Mouse (Mus musculus) liver, embryonic 13.5 days (tissue): ENCODE results near the gene Ankrd50. TPM values are rescaled to one million over a fixed set of nuclear protein-coding genes. Genes with fewer than 3 reads are reported as not detected.

ENCODE experiments used
- ATAC-seq: fragments of 200-750 bp; cut with Nextera tagmentation; 2 replicates; pipeline ENCODE4 v1.8.0; 2017; ENCODE audit warnings: low read depth, mild to moderate bottlenecking, moderate number of reproducible peaks, moderate library complexity
- DNase-seq: peaks from one replicate; pipeline ENCODE4 v3.0.0; 2022
- H3K27ac ChIP-seq: fragments of 300-500 bp; sonication (generic); 2 replicates; pipeline ENCODE4 v1.5.1; 2015; ENCODE audit warnings: moderate library complexity, mild to moderate bottlenecking, inconsistent platforms
- H3K27me3 ChIP-seq: fragments of 300-500 bp; sonication (generic); 2 replicates; pipeline ENCODE4 v1.6.1; 2015; ENCODE audit warnings: mild to moderate bottlenecking, inconsistent platforms
- H3K36me3 ChIP-seq: fragments of 300-500 bp; sonication (generic); 2 replicates; pipeline ENCODE4 v1.6.1; 2015; ENCODE audit warnings: mild to moderate bottlenecking, inconsistent platforms
- H3K4me1 ChIP-seq: fragments of 300-500 bp; sonication (generic); replicated peaks from 2 replicates; pipeline ENCODE4 v1.6.1; 2015; ENCODE audit warnings: inconsistent platforms
- H3K4me2 ChIP-seq: fragments of 300-500 bp; sonication (generic); 2 replicates; pipeline ENCODE4 v1.6.1; 2015; ENCODE audit warnings: inconsistent platforms, mild to moderate bottlenecking, moderate library complexity
- H3K4me3 ChIP-seq: fragments of 300-500 bp; sonication (generic); replicated peaks from 2 replicates; pipeline ENCODE4 v1.5.1; 2015; ENCODE audit warnings: mild to moderate bottlenecking, inconsistent platforms
- H3K9ac ChIP-seq: fragments of 300-500 bp; sonication (generic); 2 replicates; pipeline ENCODE4 v1.6.1; 2015; ENCODE audit warnings: mild to moderate bottlenecking, inconsistent platforms
- H3K9me3 ChIP-seq: fragments of 300-500 bp; sonication (generic); replicated peaks from 2 replicates; pipeline ENCODE4 v1.6.1; 2016; ENCODE audit warnings: inconsistent platforms
- WGBS: fragments of 180-500 bp; shearing (Covaris S2); methylation state at CpG from one replicate; pipeline ENCODE4 v1.1.7; 2015; ENCODE audit not compliant: insufficient replicate concordance; 5-methylcytosine and 5-hydroxymethylcytosine counted together
- polyA plus RNA-seq: library from polyadenylated mRNA; unstranded; fragments of >200 nt; fragmentation: Nextera tagmentation; extraction: Ambion mirVana; gene quantifications from 2 replicates; pipeline ENCODE4 v1.2.1, GENCODE M21; 2015

The Ankrd50 gene
- polyA plus RNA-seq, 1 experiment from 2014 or later, result 2.2 TPM

GRCm38 (mm10) chr3:38434486-38434885 is 50.2 kb downstream of the Ankrd50 start:
- WGBS, result 82% methylated on average over 2 of the region's 2 CpGs
- H3K9me3 ChIP-seq, result no peaks in the 10 kb centered on the region
- no peaks in the 10 kb centered on the region for H3K27me3 ChIP-seq
- H3K36me3 ChIP-seq, result no peaks in the 10 kb centered on the region
- H3K27ac ChIP-seq, result no peak overlapping the region
- peaks cover 9% of the 10 kb centered on the region; the same call in 1 of the 2 replicates for H3K4me1 ChIP-seq
- H3K4me3 ChIP-seq, result no peak overlapping the region
- no peak overlapping the region for H3K9ac ChIP-seq
- no peak for ATAC-seq
- H3K4me2 ChIP-seq, result no peak overlapping the region
- no peak for DNase-seq

GRCm38 (mm10) chr3:38433495-38434464 is 50.9 kb downstream of the Ankrd50 start:
- Histone ChIP-seq H3K9ac (no peak overlapping the region), H3K4me2 (no peak overlapping the region), H3K9me3 (no peaks in the 10 kb centered on the region), H3K4me1 (peaks cover 9% of the 10 kb centered on the region; the same call in 1 of the 2 replicates), H3K4me3 (no peak overlapping the region), H3K27ac (no peak overlapping the region), H3K36me3 (no peaks in the 10 kb centered on the region), H3K27me3 (no peaks in the 10 kb centered on the region)
- DNase-seq (no peak), ATAC-seq (no peak)
- 29% methylated on average over 11 of the region's 11 CpGs for WGBS

DNA sequence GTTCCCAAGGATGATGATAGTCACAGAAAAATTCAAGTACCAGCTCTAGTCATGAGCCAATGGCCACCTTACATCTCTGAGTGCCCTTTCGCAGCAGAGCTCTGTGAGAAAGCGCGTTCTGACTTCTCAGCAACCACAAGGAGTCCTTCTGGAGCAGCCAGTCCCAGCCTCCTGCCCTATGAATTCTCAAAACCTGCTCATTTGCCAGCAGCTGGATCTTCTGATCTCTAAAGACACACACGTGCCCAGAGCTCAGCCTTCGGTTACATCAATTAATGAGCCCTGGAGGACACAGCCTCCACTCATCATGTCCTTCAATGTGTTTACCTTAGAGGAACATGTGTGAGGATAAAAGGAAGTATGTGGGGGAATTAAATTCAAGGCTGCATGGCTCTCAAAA is 53.2 kb downstream of the Ankrd50 start:
- no peak overlapping the region for H3K9ac ChIP-seq
- 77% methylated on average over 5 of the region's 5 CpGs for WGBS
- peaks cover 9% of the 10 kb centered on the region; the same call in 1 of the 2 replicates for H3K4me1 ChIP-seq
- H3K27ac ChIP-seq, result no peak overlapping the region
- no peak overlapping the region for H3K4me2 ChIP-seq
- DNase-seq (no peak), ATAC-seq (no peak)
- H3K27me3 ChIP-seq, result no peaks in the 10 kb centered on the region
- H3K9me3 ChIP-seq, result no peaks in the 10 kb centered on the region
- no peak overlapping the region for H3K4me3 ChIP-seq
- H3K36me3 ChIP-seq, result no peaks in the 10 kb centered on the region

GRCm38 (mm10) chr3:38431042-38431441 is 53.6 kb downstream of the Ankrd50 start:
- no peaks in the 10 kb centered on the region for H3K27me3 ChIP-seq
- 56% methylated on average over 6 of the region's 6 CpGs for WGBS
- no peak overlapping the region for H3K27ac ChIP-seq
- no peak overlapping the region for H3K4me3 ChIP-seq
- no peak for DNase-seq
- H3K4me2 ChIP-seq, result no peak overlapping the region
- H3K36me3 ChIP-seq, result no peaks in the 10 kb centered on the region
- peaks cover 9% of the 10 kb centered on the region; the same call in 1 of the 2 replicates for H3K4me1 ChIP-seq
- ATAC-seq, result no peak
- no peak overlapping the region for H3K9ac ChIP-seq
- no peaks in the 10 kb centered on the region for H3K9me3 ChIP-seq

- Histone ChIP-seq H3K4me2 (no peak overlapping the region), H3K9me3 (no peaks in the 10 kb centered on the region), H3K27me3 (no peaks in the 10 kb centered on the region), H3K36me3 (no peaks in the 10 kb centered on the region), H3K4me1 (no peaks in the 10 kb centered on the region), H3K9ac (no peak overlapping the region), H3K4me3 (no peak overlapping the region), H3K27ac (no peak overlapping the region)
- no peak for DNase-seq
- no peak for ATAC-seq
- 43% methylated on average over 1 of the region's 1 CpGs for WGBS
These were observed 57.4 kb downstream of the Ankrd50 start for GRCm38 (mm10) chr3:38427200-38427599.

- Histone ChIP-seq H3K27ac (no peak overlapping the region), H3K4me1 (no peaks in the 10 kb centered on the region), H3K9ac (no peak overlapping the region), H3K9me3 (no peaks in the 10 kb centered on the region), H3K4me3 (no peak overlapping the region), H3K4me2 (no peak overlapping the region), H3K27me3 (no peaks in the 10 kb centered on the region), H3K36me3 (no peaks in the 10 kb centered on the region)
- 34% methylated on average over 4 of the region's 4 CpGs for WGBS
- no peak for DNase-seq
- ATAC-seq, result no peak
These were observed 60.7 kb downstream of the Ankrd50 start for GRCm38 (mm10) chr3:38423966-38424365.

- WGBS, result 72% methylated on average over 3 of the region's 3 CpGs
- Histone ChIP-seq H3K9ac (no peak overlapping the region), H3K36me3 (no peaks in the 10 kb centered on the region), H3K4me3 (no peak overlapping the region), H3K9me3 (no peaks in the 10 kb centered on the region), H3K4me2 (no peak overlapping the region), H3K27me3 (no peaks in the 10 kb centered on the region), H3K27ac (no peak overlapping the region), H3K4me1 (no peaks in the 10 kb centered on the region)
- no peak for ATAC-seq
- DNase-seq, result no peak
These were observed 64.7 kb downstream of the Ankrd50 start for GRCm38 (mm10) chr3:38419896-38420295.

DNA sequence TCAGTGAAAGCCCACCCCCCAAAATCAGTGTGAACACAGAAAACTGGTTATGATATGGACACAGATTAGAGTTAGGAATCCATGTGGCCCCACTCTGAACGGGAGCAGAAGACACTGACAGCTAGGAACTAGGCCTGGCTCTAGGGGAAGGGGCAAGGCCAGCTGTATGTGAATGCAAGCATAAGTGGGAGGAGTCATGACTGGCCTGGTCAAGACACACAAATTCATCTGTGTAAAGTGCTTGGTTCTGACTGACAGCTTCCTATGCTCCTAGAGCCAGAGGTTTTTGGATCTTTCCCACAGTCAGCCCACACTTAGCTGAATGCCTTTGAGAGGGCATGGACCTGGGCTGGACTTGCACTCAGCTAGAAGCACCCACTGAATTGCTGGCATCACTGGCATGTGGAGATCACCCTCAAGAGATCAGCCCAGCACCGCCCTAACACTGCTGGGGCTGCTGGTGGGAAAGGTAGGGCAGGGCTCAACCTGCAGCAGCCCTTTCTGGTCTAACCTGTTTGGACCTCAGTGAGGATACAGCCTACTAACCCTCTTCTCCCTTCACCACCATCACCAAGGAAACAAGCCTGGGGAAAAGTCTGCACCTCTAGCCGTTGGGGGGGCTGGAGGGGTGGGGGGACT is 69.2 kb downstream of the Ankrd50 start:
- Histone ChIP-seq H3K9me3 (no peaks in the 10 kb centered on the region), H3K27me3 (no peaks in the 10 kb centered on the region), H3K36me3 (no peaks in the 10 kb centered on the region), H3K4me2 (no peak overlapping the region), H3K4me1 (no peaks in the 10 kb centered on the region), H3K27ac (no peak overlapping the region), H3K9ac (no peak overlapping the region), H3K4me3 (no peak overlapping the region)
- WGBS, result 53% methylated on average over 3 of the region's 3 CpGs
- DNase-seq (no peak), ATAC-seq (no peak)
